Mouse (Mus musculus) spleen, adult 2 months (tissue): ENCODE measurements at regions not wholly inside any gene's neighbourhood (a gene's known extent, or its start where the extent isn't known, plus 50 kb on each side); places are given as distances from the start of the nearest gene placed in this dataset.

Source experiments
- DNase-seq, 2 experiments: peaks; one replicate each; pipeline versions ENCODE4 v3.0.0 to v3.0.0-alpha.2; 2012 to 2021; ENCODE audit warnings: low spot score in 2 of 2, low read depth in 1 of 2
- H3K27ac ChIP-seq: fragments of 200-500 bp; 2 replicates; pipeline ENCODE4 v1.5.1; 2012; ENCODE audit warnings: low read length, inconsistent platforms; ENCODE audit not compliant: insufficient read depth
- H3K27me3 ChIP-seq: fragments of 200-500 bp; 2 replicates; pipeline ENCODE4 v1.6.1; 2012; ENCODE audit warnings: mild to moderate bottlenecking, moderate library complexity, low read length, inconsistent platforms; ENCODE audit not compliant: control insufficient read depth, insufficient read depth
- H3K36me3 ChIP-seq: fragments of 200-500 bp; 2 replicates; pipeline ENCODE4 v1.6.1; 2012; ENCODE audit warnings: mild to moderate bottlenecking, low read length, inconsistent platforms; ENCODE audit not compliant: control insufficient read depth, insufficient read depth
- H3K4me1 ChIP-seq: fragments of 200-500 bp; 2 replicates; pipeline ENCODE4 v1.6.1; 2011; ENCODE audit warnings: inconsistent platforms; ENCODE audit not compliant: control insufficient read depth, insufficient read depth, insufficient read length
- H3K4me3 ChIP-seq: fragments of 200-500 bp; 2 replicates; pipeline ENCODE4 v1.5.1; 2011; ENCODE audit warnings: mild to moderate bottlenecking, inconsistent platforms; ENCODE audit not compliant: insufficient read depth, insufficient read length; ENCODE audit errors: extremely low read depth
- CTCF ChIP-seq: fragments of 200-500 bp; IDR thresholded peaks from 2 replicates; pipeline ENCODE4 v1.5.1; 2011; ENCODE audit warnings: mild to moderate bottlenecking, inconsistent platforms; ENCODE audit not compliant: insufficient read depth, insufficient read length, insufficient replicate concordance; ENCODE audit errors: extremely low read depth
- POLR2A ChIP-seq: fragments of 200-500 bp; IDR thresholded peaks from 2 replicates; pipeline ENCODE4 v1.6.1; 2011; ENCODE audit warnings: low read depth, low read length, inconsistent platforms
- WGBS: fragments of 180-500 bp; shearing (Covaris S2); methylation state at CpG from one replicate; pipeline ENCODE4 v1.1.7; 2018; 5-methylcytosine and 5-hydroxymethylcytosine counted together

GRCm38 (mm10) chr8:103464777-103465353 is 636.6 kb upstream of the Cdh5 start:
- no peak for TF ChIP-seq POLR2A
- no peak for TF ChIP-seq CTCF
- 88% methylated on average over 2 of the region's 2 CpGs for whole genome bisulfite sequencing
- Histone ChIP-seq H3K4me3 (no peak overlapping the region), H3K4me1 (no peaks in the 10 kb centered on the region), H3K36me3 (no peaks in the 10 kb centered on the region), H3K27me3 (no peaks in the 10 kb centered on the region), H3K27ac (no peak overlapping the region)
- DNase-seq = no peak

GRCm38 (mm10) chr8:103467536-103468160 is 633.8 kb upstream of the Cdh5 start:
- Histone ChIP-seq H3K27me3 (no peaks in the 10 kb centered on the region), H3K27ac (no peak overlapping the region), H3K4me1 (no peaks in the 10 kb centered on the region), H3K4me3 (no peak overlapping the region), H3K36me3 (no peaks in the 10 kb centered on the region)
- no peak for DNase-seq
- TF ChIP-seq CTCF (no peak), POLR2A (no peak)
- 74% methylated on average over 6 of the region's 6 CpGs for WGBS

- H3K27ac ChIP-seq = no peak overlapping the region
- 81% methylated on average over 1 of the region's 1 CpGs for WGBS
- no peaks in the 10 kb centered on the region for H3K27me3 ChIP-seq
- no peaks in the 10 kb centered on the region for H3K36me3 ChIP-seq
- no peaks in the 10 kb centered on the region for H3K4me1 ChIP-seq
- TF ChIP-seq POLR2A (no peak), CTCF (no peak)
- H3K4me3 ChIP-seq = no peak overlapping the region
- no peak for DNase-seq
These were observed 632.4 kb upstream of the Cdh5 start for GRCm38 (mm10) chr8:103469049-103469448.

- Histone ChIP-seq H3K27ac (no peak overlapping the region), H3K36me3 (no peaks in the 10 kb centered on the region), H3K4me3 (no peak overlapping the region), H3K4me1 (no peaks in the 10 kb centered on the region), H3K27me3 (no peaks in the 10 kb centered on the region)
- TF ChIP-seq CTCF (no peak), POLR2A (no peak)
- no peak for DNase-seq
- WGBS = 79% methylated on average over 4 of the region's 4 CpGs
These were observed 631.1 kb upstream of the Cdh5 start for GRCm38 (mm10) chr8:103470316-103470715.

- WGBS = 85% methylated on average over 12 of the region's 12 CpGs
- H3K4me1 ChIP-seq = no peaks in the 10 kb centered on the region
- TF ChIP-seq POLR2A (no peak), CTCF (no peak)
- H3K4me3 ChIP-seq = no peak overlapping the region
- no peak overlapping the region for H3K27ac ChIP-seq
- H3K36me3 ChIP-seq = no peaks in the 10 kb centered on the region
- no peaks in the 10 kb centered on the region for H3K27me3 ChIP-seq
- DNase-seq = no peak
These were observed 625.3 kb upstream of the Cdh5 start for GRCm38 (mm10) chr8:103475816-103476797.

- H3K4me1 ChIP-seq = no peaks in the 10 kb centered on the region
- DNase-seq = no peak
- no peak overlapping the region for H3K4me3 ChIP-seq
- H3K36me3 ChIP-seq = no peaks in the 10 kb centered on the region
- no peaks in the 10 kb centered on the region for H3K27me3 ChIP-seq
- no peak overlapping the region for H3K27ac ChIP-seq
- WGBS = 75% methylated on average over 6 of the region's 6 CpGs
- no peak for TF ChIP-seq POLR2A
- TF ChIP-seq CTCF = no peak
These were observed 619.2 kb upstream of the Cdh5 start for GRCm38 (mm10) chr8:103482033-103482720.
